Mouse (Mus musculus): ENCODE data around the gene Cdk18.

- TF ChIP-seq POLR2A (IDR thresholded peaks at IDR 0.05; ENCODE audit: low read depth, low read length) (no peak), CTCF (IDR thresholded peaks at IDR 0.05; ENCODE audit: extremely low read depth, insufficient read length, insufficient replicate concordance, low read depth, low read length) (no peak)
Observed at GRCm38 (mm10) chr1:132151908-132152307, 12.4 kb upstream of the Cdk18 start.
